Mouse (Mus musculus) neural tube, embryonic 15.5 days (tissue): ENCODE measurements at regions not wholly inside any gene's neighbourhood (a gene's known extent, or its start where the extent isn't known, plus 50 kb on each side); places are given as distances from the start of the nearest gene placed in this dataset.
"Not testable (repeated sequence)": the region's sequence is repeated elsewhere in the genome, so short reads cannot be mapped to it uniquely, and the experiment has no call there.

Source experiments
- ATAC-seq: fragments of 200-750 bp; cut with Nextera tagmentation; 2 replicates; pipeline ENCODE4 v1.8.0; 2017; ENCODE audit warnings: mild to moderate bottlenecking, moderate TSS enrichment, moderate library complexity; ENCODE audit not compliant: low FRiP score
- H3K27ac ChIP-seq: fragments of 300-500 bp; sonication (generic); replicated peaks from 2 replicates; pipeline ENCODE4 v1.5.1; 2015; ENCODE audit warnings: mild to moderate bottlenecking, inconsistent platforms
- H3K27me3 ChIP-seq: fragments of 300-500 bp; sonication (generic); replicated peaks from 2 replicates; pipeline ENCODE4 v1.6.1; 2015; ENCODE audit warnings: inconsistent platforms
- H3K36me3 ChIP-seq: fragments of 300-500 bp; sonication (generic); 2 replicates; pipeline ENCODE4 v1.6.1; 2015; ENCODE audit warnings: inconsistent platforms
- H3K4me1 ChIP-seq: fragments of 300-500 bp; sonication (generic); 2 replicates; pipeline ENCODE4 v1.6.1; 2015; ENCODE audit warnings: inconsistent platforms
- H3K4me2 ChIP-seq: fragments of 300-500 bp; sonication (generic); 2 replicates; pipeline ENCODE4 v1.6.1; 2015; ENCODE audit warnings: inconsistent platforms, mild to moderate bottlenecking, moderate library complexity
- H3K4me3 ChIP-seq: fragments of 300-500 bp; sonication (generic); replicated peaks from 2 replicates; pipeline ENCODE4 v1.5.1; 2015; ENCODE audit warnings: mild to moderate bottlenecking, inconsistent platforms
- H3K9ac ChIP-seq: fragments of 300-500 bp; sonication (generic); replicated peaks from 2 replicates; pipeline ENCODE4 v1.6.1; 2015; ENCODE audit warnings: mild to moderate bottlenecking, inconsistent platforms
- H3K9me3 ChIP-seq: fragments of 300-500 bp; sonication (generic); replicated peaks from 2 replicates; pipeline ENCODE4 v1.6.1; 2016; ENCODE audit warnings: inconsistent platforms
- whole genome bisulfite sequencing: fragments of 180-500 bp; shearing (Covaris S2); methylation state at CpG from one replicate; pipeline ENCODE4 v1.1.7; 2015; ENCODE audit warnings: mixed read lengths; 5-methylcytosine and 5-hydroxymethylcytosine counted together

- H3K36me3 ChIP-seq, H3K27ac ChIP-seq, H3K9me3 ChIP-seq, H3K4me1 ChIP-seq, H3K4me2 ChIP-seq, H3K4me3 ChIP-seq, ATAC-seq, H3K9ac ChIP-seq, H3K27me3 ChIP-seq: not testable (repeated sequence)
- WGBS: 90% methylated on average over 7 of the region's 7 CpGs
These were observed 80.8 kb upstream of the Gm15446 start for GRCm38 (mm10) chr5:109842186-109842978.

DNA sequence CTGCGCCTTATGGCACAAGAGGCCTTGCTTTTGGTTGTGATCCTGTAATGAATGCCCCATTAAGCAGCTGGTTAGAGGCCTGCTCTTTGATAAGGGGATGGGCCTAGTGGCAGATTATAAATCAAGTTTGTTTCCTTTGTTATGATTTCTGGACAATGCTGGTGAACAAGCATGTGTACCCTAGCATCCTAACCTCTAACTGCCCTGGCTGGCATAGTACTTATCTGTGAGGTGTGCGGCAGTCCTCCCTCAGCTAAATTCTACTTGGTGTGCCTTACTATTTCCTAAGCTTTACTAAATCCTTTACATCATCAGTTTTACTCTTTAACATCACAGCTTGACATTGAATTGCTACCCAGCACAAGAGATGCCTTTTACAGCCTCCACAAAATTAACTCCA is 79.0 kb upstream of the Gm15446 start:
- H3K9me3 ChIP-seq, H3K36me3 ChIP-seq, ATAC-seq, H3K9ac ChIP-seq, H3K27ac ChIP-seq, H3K4me1 ChIP-seq, H3K27me3 ChIP-seq: not testable (repeated sequence)
- WGBS: 80% methylated on average over 2 of the region's 2 CpGs
- Histone ChIP-seq H3K4me3 (peak overlapping the region; percentile 40), H3K4me2 (peak overlapping the region; percentile 60)

DNA sequence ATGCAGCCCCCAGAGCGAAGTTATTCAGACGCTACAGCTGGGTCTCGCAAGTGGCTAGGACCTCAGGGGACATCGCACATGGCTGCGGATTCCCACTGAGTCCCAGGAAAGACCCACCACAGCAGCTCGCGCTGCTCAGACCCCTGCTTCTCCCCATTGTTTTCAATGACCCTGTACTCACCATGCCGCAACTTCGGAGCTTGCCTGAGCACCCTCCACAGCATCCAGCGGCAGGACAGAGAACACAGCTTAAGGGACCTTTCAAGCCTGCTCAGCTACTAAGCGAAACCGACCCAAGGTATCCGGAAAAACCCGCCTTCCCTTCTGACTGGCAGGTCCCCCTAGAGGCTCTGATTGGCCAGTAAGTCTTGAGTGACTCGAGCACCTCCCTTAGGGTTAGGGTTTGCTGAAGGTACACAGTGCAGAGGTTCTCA is 78.4 kb upstream of the Gm15446 start:
- Histone ChIP-seq H3K4me1 (peaks cover 7% of the 10 kb centered on the region), H3K9ac (peak overlapping the region; percentile 37), H3K27me3 (no peaks in the 10 kb centered on the region), H3K4me2 (peak overlapping the region; percentile 60), H3K4me3 (peak overlapping the region; percentile 40), H3K9me3 (no peaks in the 10 kb centered on the region), H3K27ac (no peak overlapping the region), H3K36me3 (no peaks in the 10 kb centered on the region)
- ATAC-seq: peak; percentile 59
- WGBS: 7% methylated on average over 15 of the region's 15 CpGs

DNA sequence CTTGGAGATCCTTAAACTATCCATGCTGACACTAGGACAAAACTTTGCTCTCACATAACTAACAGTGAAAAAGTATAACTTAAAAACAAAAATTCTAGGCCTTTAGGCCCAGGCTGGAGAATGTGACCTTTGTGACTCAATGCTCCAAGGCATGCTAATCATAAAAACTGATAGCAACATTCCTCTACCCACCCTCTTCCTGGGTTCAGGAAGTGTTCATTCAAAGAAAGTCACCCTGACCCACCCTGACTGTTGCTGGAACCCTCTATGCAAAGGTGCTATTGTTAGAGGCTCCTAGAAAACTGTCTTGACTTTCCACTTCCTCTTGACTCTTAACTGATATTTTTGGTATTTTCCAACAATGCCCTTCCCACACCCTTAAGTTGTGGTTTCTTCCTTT is 72.0 kb upstream of the Gm15446 start:
- H3K36me3 ChIP-seq, H3K4me1 ChIP-seq, H3K9me3 ChIP-seq, H3K27me3 ChIP-seq, H3K27ac ChIP-seq, H3K4me3 ChIP-seq, H3K4me2 ChIP-seq, ATAC-seq, H3K9ac ChIP-seq: not testable (repeated sequence)

DNA sequence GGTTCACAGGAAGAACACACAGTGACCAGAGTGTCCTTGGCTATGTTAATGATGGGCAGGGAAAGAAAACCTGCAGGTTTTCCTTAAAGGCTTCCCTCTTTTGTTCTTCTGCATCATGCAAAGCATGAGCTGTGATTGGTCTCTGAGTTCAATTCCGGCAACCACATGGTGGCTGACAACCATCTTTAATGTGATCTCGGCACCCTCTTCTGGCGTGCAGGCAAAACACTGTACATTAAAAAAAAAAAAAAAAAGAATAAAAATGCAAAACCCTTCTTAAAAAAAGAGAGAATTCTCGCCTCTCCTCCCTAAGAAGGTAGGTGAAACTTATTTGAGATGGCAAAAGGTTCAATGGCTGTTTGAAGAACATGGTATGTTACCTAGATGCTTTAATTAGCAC is 62.8 kb upstream of the Gm15446 start:
- Histone ChIP-seq H3K36me3 (no peaks in the 10 kb centered on the region), H3K27me3 (no peaks in the 10 kb centered on the region), H3K4me3 (no peak overlapping the region), H3K4me1 (no peaks in the 10 kb centered on the region), H3K9me3 (no peaks in the 10 kb centered on the region), H3K9ac (no peak overlapping the region), H3K4me2 (no peak overlapping the region), H3K27ac (no peak overlapping the region)
- ATAC-seq: no peak
- 85% methylated on average over 4 of the region's 4 CpGs for WGBS

DNA sequence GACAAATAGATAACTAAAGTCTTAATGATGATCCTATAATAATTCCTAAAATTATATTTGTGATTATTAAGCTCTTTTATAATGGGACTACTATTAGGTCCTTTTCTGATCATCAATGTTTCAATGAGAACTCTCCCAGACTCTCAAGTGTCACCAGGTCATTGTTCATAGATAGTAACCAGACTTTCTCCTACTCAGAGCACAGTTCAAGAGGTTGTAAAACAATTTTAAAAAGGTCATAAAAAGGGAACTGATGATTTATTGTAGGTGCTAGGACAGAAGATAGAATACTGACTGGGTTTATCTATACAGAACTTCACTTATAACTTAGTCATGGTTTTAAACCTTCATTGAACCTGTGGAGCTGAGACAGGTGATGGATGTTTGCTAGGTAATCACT is 58.7 kb upstream of the Gm15446 start:
- H3K27me3 ChIP-seq, H3K4me3 ChIP-seq, H3K36me3 ChIP-seq, H3K27ac ChIP-seq, H3K4me2 ChIP-seq, H3K9ac ChIP-seq, H3K9me3 ChIP-seq, ATAC-seq: not testable (repeated sequence)
- peaks cover 12% of the 10 kb centered on the region; the same call in 1 of the 2 replicates for H3K4me1 ChIP-seq

- no peaks in the 10 kb centered on the region for H3K27me3 ChIP-seq
- H3K4me1 ChIP-seq: peaks cover 12% of the 10 kb centered on the region; the same call in 1 of the 2 replicates
- H3K36me3 ChIP-seq: 0 out of 2 replicates have a peak, but pooled peaks cover 3% of the 10 kb centered on the region
- H3K4me3 ChIP-seq: no peak overlapping the region
- no peak overlapping the region for H3K27ac ChIP-seq
- no peak for ATAC-seq
- H3K9me3 ChIP-seq: no peaks in the 10 kb centered on the region
- WGBS: 58% methylated on average over 1 of the region's 1 CpGs
- H3K4me2 ChIP-seq: peak overlapping the region; percentile 70; the same call in 1 of the 2 replicates
- no peak overlapping the region for H3K9ac ChIP-seq
These were observed 57.6 kb upstream of the Gm15446 start for GRCm38 (mm10) chr5:109865628-109866027.

GRCm38 (mm10) chr5:109866337-109867126 is 56.7 kb upstream of the Gm15446 start:
- H3K27me3 ChIP-seq: no peaks in the 10 kb centered on the region
- H3K27ac ChIP-seq: peak overlapping the region; percentile 84
- peak overlapping the region; percentile 70 for H3K9ac ChIP-seq
- WGBS: under 1% methylated on average over 22 of the region's 22 CpGs
- peak overlapping the region; percentile 70 for H3K4me2 ChIP-seq
- 0 out of 2 replicates have a peak, but pooled peaks cover 3% of the 10 kb centered on the region for H3K36me3 ChIP-seq
- H3K4me1 ChIP-seq: peaks cover 12% of the 10 kb centered on the region; the same call in 1 of the 2 replicates
- H3K9me3 ChIP-seq: no peaks in the 10 kb centered on the region
- ATAC-seq: peak; percentile 99
- H3K4me3 ChIP-seq: peak overlapping the region; percentile 66

GRCm38 (mm10) chr5:109867221-109867620 is 56.0 kb upstream of the Gm15446 start:
- H3K4me2 ChIP-seq: peak overlapping the region; percentile 70
- not testable (repeated sequence) for H3K9ac ChIP-seq, H3K36me3 ChIP-seq, H3K27me3 ChIP-seq, ATAC-seq, H3K27ac ChIP-seq, H3K9me3 ChIP-seq
- peaks cover 12% of the 10 kb centered on the region; the same call in 1 of the 2 replicates for H3K4me1 ChIP-seq
- peak overlapping the region; percentile 66 for H3K4me3 ChIP-seq
